Mouse (Mus musculus) retina, adult 2 months (tissue): ENCODE results near the gene Mamdc2.
"Not testable (repeated sequence)": the region's sequence is repeated elsewhere in the genome, so short reads cannot be mapped to it uniquely, and the experiment has no call there.

Experiments
- DNase-seq: peaks from one replicate; pipeline ENCODE4 v3.0.0-alpha.2; 2012; ENCODE audit warnings: low read depth, low spot score

The Mamdc2 gene

DNA sequence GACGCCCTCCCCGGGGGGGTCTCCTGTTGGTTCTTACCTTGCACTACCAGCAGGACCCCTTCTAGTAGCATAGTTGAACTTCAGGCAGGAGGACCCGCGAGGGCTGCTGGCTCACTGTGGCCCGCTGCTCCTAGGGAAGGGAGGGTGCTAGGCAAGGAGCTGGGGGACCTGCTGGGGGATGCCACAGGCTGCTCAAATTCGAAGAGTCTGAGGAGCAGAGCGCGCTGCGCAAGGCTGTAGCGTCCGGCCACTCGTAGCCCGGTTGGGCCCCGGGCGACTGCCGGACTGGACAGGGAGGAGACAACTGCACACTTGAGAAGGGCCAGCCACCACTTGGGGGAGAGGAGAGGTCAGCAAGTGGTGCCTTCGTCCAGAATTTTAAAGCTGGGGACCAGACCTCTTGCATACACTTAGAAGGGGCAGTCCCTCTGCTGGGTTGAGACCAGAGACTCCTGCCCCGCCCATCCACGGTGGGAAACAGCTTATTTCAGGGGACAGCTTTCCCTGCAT, at the start of gene Mamdc2:
Gene Mamdc2, minus strand, starts transcription at position 455 of the 510 bp plus-strand sequence.
- no peak for DNase-seq

DNA sequence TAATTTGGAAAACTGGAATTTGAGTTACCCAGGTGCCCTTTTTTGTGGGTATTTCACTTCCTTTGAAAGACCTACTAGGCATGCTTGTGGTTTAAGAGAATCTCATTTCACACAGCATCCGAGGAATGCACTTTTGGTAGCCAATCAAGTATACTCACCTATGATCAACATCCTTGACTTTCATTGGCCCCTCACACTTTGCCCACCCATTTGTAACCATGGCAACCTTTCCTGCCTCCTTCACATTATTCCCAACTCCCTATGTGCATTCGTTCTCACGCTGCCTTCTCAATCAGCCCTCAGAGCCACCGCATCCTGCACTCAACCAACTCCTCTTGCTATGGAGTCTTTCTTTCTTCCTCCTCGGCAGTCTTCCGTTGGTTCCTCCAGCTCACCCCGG, 49.8 kb upstream of the Mamdc2 start:
- DNase-seq: no peak

GRCm38 (mm10) chr19:23497171-23497917, 49.1 kb upstream of the Mamdc2 start:
- no peak for DNase-seq

DNA sequence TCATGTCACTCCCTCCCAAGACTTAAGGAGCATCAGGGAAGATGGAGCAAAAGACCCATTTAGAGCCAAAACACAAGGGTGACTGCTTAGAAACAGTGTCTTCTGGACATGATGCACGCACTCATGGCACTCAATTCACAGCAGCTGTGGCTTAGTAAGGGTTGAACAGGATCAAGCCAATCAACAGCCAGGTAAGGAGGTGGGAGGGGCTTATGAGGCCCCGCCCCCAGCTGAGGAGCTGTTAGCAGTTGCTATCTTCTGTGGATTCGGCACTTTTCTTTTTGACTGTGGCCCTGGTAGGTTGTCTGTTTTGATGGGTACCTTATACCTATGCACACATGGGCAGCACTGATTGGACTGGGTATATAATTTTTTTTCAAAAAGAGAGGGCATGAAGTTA, 48.3 kb upstream of the Mamdc2 start:
- no peak for DNase-seq

- DNase-seq: no peak
These were observed 44.4 kb upstream of the Mamdc2 start for GRCm38 (mm10) chr19:23492663-23493062.

DNA sequence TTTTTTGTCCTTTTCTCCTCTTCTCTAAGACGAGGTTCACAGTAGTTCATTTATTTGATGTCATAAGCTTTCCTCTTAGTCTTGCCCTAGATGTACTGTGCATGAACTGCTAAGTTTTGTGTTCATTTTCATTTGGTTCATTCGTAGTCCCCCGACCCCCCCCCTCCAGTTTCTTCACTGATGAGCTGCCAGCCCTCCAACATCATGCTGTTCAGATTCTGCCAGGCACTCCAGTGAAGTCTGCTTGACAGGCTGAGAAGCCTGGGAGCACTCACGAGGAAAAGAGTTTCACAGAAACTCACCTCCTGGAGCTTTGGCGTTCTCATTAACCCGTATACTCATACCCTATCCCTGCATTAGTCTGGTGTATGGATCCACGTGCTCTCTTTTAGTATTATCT, 42.5 kb upstream of the Mamdc2 start:
- not testable (repeated sequence) for DNase-seq

GRCm38 (mm10) chr19:23489780-23490179, 41.5 kb upstream of the Mamdc2 start:
- DNase-seq: no peak

DNA sequence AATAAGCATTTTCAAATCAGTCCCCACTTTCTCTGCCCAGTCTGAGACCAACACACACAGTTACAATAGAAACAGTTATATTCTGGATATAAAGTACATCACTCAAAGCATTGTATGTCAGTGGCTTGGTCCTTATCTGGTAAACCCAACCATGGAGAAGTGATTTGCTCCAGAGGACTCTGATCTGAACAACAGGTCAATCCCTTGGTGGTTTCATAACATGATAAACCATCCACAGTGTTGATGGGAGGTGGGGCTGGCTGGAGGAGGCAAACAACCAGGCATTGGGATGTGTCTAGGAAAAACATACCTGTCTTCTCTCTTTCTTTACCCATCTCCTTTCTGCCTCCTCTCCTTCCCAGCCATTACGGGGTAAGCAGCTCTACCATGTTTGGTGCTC, 39.2 kb upstream of the Mamdc2 start:
- no peak for DNase-seq

DNA sequence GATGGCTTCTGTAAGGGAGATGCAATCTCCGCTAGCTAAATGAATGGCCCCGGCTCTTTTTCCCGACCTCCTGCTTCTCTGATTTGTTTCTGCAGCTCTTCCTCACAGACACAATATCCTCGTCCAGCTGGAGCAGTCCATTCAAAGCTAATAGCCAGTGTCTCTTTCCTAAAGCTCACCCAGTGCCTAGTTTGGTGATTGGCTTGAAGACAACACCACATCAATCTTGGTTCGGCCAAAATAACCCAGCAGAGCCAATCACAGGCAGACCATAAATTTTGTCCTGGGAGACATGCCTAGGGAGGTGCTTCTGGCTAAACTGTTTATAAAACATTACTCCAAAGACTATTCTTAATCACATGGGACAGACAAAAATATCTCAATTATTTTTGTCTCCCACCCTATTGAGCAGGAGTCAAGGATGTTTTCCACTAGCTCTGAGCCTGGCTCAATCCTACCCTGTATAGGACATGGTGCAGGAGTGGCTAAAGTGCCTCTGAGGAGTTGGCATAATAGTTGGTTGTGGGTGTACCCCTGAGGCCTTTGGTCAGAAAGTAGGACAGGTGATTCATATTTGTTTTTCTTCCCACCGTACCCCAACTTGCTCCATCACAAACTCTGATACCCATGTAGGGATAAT, 38.5 kb upstream of the Mamdc2 start:
- no peak for DNase-seq

DNA sequence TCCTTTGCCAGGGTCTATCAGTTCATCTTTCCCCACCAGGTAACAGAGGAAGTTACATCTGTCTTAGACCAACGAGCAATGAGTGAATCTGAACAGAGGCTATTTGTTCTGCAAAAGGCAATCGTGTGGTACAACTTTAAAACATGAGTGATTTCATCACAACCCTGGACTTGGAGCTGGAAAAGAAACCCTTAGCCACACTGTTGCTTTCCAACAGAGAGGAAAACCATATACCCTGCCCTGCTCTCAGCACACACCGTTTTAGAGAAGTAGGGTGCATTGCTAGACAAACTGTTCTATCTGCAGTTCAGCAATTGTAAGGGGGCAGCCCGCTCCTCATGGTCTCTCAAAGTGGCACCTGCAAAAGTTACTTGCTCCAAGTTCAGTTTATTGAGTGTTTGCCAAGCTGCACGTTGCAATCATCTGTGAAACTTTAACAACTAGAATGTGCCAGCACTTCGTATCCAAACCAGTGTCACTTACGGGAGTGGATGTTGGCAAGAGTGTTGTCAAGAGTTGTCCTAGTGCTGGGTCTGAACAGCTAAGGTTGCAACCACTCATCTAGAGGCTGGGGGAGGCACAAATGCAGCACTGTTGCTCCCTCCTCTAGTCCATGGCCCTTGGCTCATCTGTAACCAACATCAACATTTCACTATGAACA, 37.8 kb upstream of the Mamdc2 start:
- no peak for DNase-seq

DNA sequence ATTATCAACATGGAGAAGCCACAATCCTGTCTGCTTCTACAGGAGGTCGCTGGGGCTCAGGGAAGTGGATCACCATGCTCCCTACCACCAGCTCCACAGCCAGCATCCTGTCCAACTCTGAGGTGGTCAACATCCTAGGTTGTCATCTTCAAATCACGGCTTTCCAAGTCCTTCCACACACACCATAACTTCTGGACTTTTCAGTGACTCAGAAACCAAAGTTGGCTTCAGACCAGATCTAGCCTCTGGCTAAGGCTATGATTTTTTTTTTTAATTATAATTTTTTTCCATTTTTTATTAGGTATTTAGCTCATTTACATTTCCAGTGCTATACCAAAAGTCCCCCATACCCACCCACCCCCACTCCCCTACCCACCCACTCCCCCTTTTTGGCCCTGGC, 34.3 kb upstream of the Mamdc2 start:
- DNase-seq: not testable (repeated sequence)

GRCm38 (mm10) chr19:23479597-23479967, 31.3 kb upstream of the Mamdc2 start:
- no peak for DNase-seq

GRCm38 (mm10) chr19:23478895-23479596, 30.8 kb upstream of the Mamdc2 start:
- no peak for DNase-seq

DNA sequence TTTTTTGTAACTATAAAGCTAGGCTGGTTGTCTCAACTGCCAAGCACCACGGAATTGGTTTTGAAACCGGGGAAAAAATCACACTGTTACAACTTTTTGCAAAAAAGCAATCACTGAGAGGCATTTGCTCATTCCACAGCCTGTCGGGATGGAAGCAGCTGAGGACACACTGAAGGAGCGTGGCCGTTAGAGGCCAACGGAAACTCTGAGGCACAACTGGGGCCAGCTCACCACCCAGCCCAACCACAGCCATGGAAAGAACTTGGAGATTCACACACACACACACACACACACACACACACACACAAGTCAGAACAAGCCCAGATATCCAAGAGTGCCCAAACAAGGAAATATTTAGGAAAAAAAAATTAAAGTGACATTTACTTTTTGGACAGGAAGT, 29.6 kb upstream of the Mamdc2 start:
- no peak for DNase-seq

DNA sequence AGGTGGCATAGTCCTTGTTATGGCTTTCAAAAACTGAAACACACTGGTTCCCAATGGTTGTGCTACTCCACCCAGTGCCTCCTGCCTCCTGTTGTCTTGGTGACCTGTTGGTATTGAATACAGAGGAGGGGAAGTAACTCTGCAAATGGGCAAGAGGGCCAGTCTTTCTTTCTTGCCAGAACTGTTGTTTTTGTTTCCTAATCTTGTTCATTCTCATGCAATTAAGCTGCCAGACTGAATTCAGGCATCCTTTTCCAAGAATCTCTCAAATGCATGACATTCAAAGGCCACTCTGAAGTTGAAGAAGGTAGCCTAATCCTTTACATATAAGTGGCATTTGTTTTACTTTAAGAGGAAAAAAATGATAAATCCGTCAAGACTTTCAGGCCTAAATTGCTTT, 19.6 kb upstream of the Mamdc2 start:
- DNase-seq: no peak

- DNase-seq: no peak
These were observed 18.8 kb upstream of the Mamdc2 start for GRCm38 (mm10) chr19:23467011-23467410.

GRCm38 (mm10) chr19:23457492-23457891, 9.2 kb upstream of the Mamdc2 start:
- no peak for DNase-seq

GRCm38 (mm10) chr19:23451361-23451760, 3.1 kb upstream of the Mamdc2 start:
- DNase-seq: no peak

DNA sequence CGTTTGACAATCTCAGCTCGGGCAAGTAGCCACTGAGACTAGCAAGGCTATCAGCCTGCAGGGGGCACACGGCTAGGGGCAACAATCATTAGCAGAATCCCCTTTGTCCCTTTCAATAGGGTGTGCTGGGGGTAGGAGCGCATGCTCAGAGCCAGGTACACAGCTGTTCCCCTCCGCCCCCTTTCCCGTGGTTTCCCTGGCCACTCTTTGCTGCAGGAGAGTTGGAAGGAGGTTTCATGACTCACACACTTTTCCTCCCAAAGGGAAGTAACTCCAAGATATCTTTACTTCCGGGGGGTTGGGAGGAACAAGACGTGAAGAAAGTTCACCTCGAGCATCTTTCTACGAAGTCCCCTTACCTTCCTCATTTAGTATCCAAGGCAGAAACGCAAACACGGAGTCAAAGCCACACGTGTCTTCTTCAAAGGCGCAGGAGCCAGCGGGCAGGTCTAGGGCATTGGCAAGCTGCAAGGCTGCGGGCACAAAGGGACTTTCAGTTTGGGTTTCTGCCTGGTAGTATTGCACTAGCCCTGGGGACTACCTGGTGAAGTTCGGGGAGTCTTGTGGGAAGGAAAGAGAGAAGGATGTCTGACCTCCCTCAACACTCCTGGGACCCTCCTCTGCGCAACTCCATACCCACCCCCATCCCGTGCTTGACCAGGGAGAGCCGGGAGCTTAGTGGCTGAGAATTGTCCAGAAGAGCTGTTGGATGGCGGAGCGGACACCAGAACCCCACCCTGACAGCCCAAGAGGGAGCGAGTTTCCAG, 838 bp downstream of the Mamdc2 start:
- DNase-seq: no peak

GRCm38 (mm10) chr19:23444910-23445845, 3.1 kb downstream of the Mamdc2 start:
- no peak for DNase-seq
